Mouse (Mus musculus) testis, adult 2 months (tissue): ENCODE measurements around the gene Ftcd. TPM values are rescaled to one million over a fixed set of nuclear protein-coding genes. Genes with fewer than 3 reads are reported as not detected.

Source experiments
- H3K27ac ChIP-seq: fragments of 200-500 bp; 2 replicates; pipeline ENCODE4 v1.5.1; 2012; ENCODE audit warnings: low read depth, low read length; ENCODE audit not compliant: control insufficient read depth, insufficient read depth
- H3K27me3 ChIP-seq: fragments of 200-500 bp; 2 replicates; pipeline ENCODE4 v1.6.1; 2012; ENCODE audit warnings: mild to moderate bottlenecking, low read length, moderate library complexity; ENCODE audit not compliant: control insufficient read depth, insufficient read depth
- H3K36me3 ChIP-seq: fragments of 200-500 bp; 2 replicates; pipeline ENCODE4 v1.6.1; 2012; ENCODE audit warnings: mild to moderate bottlenecking, low read length; ENCODE audit not compliant: control insufficient read depth, insufficient read depth
- H3K4me1 ChIP-seq: fragments of 200-500 bp; 2 replicates; pipeline ENCODE4 v1.6.1; 2012; ENCODE audit warnings: low read length; ENCODE audit not compliant: control insufficient read depth, insufficient read depth
- H3K4me3 ChIP-seq: fragments of 200-500 bp; 2 replicates; pipeline ENCODE4 v1.5.1; 2012; ENCODE audit warnings: low read depth, mild to moderate bottlenecking, low read length, moderate library complexity, mixed read lengths; ENCODE audit not compliant: control insufficient read depth
- CTCF ChIP-seq: fragments of 200-500 bp; IDR thresholded peaks from 2 replicates; pipeline ENCODE4 v1.5.1; 2012; ENCODE audit warnings: low read depth, mild to moderate bottlenecking, inconsistent platforms, low read length, moderate library complexity; ENCODE audit not compliant: control insufficient read depth, insufficient read depth, insufficient replicate concordance
- POLR2A ChIP-seq: fragments of 200-500 bp; IDR thresholded peaks from 2 replicates; pipeline ENCODE4 v1.6.1; 2012; ENCODE audit warnings: low read depth, mild to moderate bottlenecking, inconsistent platforms, low read length, moderate library complexity; ENCODE audit not compliant: control insufficient read depth
- polyA plus RNA-seq: library from polyadenylated mRNA; depleted of rRNA; stranded (reverse); fragments of >200 nt; gene quantifications from 2 replicates; pipeline ENCODE4 v1.2.3, GENCODE M21; 2012

Gene Ftcd
- polyA plus RNA-seq, 1 experiment, result 0.40 TPM

DNA sequence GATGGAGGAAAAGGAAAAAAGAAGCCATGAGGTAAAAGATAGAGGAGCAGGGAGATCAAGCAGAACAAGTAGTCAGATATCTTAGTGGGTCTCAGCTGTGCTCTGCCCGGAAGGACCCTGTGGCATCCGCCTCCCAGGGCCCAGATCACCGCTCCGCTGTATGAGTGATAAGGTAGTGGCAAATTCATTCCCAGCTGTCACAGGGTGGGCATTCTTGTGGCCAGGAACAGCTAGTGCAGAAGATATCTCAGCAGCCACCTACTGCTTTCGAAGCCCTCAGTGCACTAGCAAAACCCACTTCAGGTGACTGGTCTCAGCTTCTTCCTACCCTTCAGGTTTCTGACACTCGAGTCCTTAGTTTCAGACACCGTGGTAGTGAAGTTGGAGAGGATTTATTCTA lies 37.0 kb downstream of the Ftcd start:
- Histone ChIP-seq H3K36me3 (no peaks in the 10 kb centered on the region), H3K27me3 (no peaks in the 10 kb centered on the region), H3K4me1 (peaks cover 4% of the 10 kb centered on the region), H3K27ac (no peak overlapping the region), H3K4me3 (no peak overlapping the region)
- no peak for TF ChIP-seq POLR2A
- TF ChIP-seq CTCF, result no peak

GRCm38 (mm10) chr10:76622411-76622810 lies 47.0 kb downstream of the Ftcd start:
- no peak overlapping the region for H3K27ac ChIP-seq
- H3K4me3 ChIP-seq, result peak overlapping the region; percentile 64; the same call in 1 of the 2 replicates
- H3K36me3 ChIP-seq, result no peaks in the 10 kb centered on the region
- TF ChIP-seq POLR2A (no peak), CTCF (no peak)
- no peaks in the 10 kb centered on the region for H3K27me3 ChIP-seq
- H3K4me1 ChIP-seq, result peaks cover 3% of the 10 kb centered on the region

DNA sequence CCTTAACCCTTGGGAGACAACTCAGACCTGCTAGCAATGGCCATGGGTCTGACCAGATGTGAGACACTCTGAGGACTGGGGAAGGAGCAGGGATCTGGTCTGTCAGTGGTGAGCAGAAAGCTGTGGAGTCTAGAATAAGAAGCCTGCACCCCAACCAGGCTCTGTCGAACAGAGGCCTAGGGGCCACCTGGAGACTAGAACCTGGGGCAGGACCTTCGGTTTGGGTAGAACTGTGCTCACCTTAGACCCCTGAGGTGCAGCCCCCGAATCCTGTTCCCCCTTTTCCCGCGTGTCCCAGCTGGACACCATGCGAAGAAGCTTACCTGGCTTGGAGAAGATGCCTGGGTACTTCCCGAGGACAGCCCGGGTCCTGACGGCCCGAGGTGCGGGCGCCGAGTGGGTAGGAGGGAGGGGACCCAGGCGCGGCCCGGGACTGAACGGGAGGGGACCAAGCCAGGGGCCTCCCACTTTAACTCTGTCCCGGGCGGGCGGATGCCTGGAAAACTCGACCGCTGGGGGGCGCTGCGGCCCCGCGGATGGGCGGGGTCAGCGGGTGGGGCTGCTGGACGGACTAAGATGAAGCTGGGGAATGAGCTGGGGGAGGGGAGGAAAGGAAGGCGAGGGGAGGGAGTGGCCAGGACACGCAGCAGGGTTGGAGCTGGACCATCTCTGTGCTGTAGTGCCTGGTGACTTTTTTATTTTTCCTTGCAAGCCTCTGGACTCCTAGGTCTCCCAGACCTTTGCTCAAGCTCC lies 47.7 kb downstream of the Ftcd start, which contains the start of gene Col6a2:
Col6a2 (minus strand) TSS at position 703 of the 753 bp plus-strand sequence.
- Histone ChIP-seq H3K27ac (no peak within 1 kb of the TSS), H3K4me1 (peaks cover 3% of the 10 kb centered on the region), H3K36me3 (no peaks in the 10 kb centered on the region), H3K4me3 (peak within 1 kb of the TSS; percentile 64), H3K27me3 (no peaks in the 10 kb centered on the region)
- no peak for TF ChIP-seq POLR2A
- peak; percentile 53 for TF ChIP-seq CTCF

DNA sequence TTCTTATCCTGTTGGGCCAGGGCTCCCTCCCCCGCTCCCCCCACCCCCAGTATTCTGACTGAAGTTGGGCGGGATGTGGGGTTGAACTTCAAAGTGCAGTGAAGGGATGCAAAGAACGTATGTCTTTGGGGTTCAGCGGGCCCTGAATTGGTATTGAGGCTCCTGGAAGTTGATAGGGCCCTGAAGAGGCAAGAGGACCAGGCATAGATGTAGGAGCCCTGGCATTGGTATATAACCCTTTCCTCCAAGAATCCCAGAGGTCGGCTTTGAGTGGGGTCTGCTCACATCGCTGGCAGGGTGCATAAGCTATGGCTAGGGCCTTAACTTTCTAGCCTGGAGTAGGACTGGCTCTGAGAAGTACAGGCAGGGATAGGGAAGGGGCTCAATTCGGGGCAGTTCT lies 48.3 kb downstream of the Ftcd start:
- TF ChIP-seq POLR2A (no peak), CTCF (no peak)
- H3K27ac ChIP-seq, result no peak overlapping the region
- no peak overlapping the region for H3K4me3 ChIP-seq
- H3K4me1 ChIP-seq, result peaks cover 3% of the 10 kb centered on the region
- no peaks in the 10 kb centered on the region for H3K27me3 ChIP-seq
- H3K36me3 ChIP-seq, result no peaks in the 10 kb centered on the region

- Histone ChIP-seq H3K27ac (no peak overlapping the region), H3K4me1 (peaks cover 3% of the 10 kb centered on the region), H3K4me3 (no peak overlapping the region), H3K27me3 (no peaks in the 10 kb centered on the region), H3K36me3 (no peaks in the 10 kb centered on the region)
- TF ChIP-seq CTCF (no peak), POLR2A (no peak)
Measured at GRCm38 (mm10) chr10:76624903-76625302, 49.5 kb downstream of the Ftcd start.

DNA sequence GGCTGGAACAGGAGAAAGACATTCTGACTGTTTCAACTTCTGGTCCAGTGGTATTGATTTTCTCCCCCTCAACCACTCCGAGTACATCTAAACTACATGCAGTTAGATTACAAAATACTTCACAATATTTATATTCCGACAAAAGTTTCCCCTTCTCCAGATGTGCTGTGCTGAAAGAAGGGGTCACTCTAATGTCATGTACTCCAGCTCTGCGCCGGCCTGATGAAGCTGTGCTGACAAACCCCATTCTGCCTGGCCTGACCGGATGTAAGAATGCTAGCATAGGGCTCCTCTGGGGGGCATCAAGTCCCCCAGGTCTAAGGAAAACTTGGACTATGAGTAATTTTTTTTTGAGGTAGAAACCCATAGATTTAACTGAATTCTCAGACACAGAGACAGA lies 52.3 kb downstream of the Ftcd start:
- H3K27me3 ChIP-seq, result no peaks in the 10 kb centered on the region
- no peak overlapping the region for H3K4me3 ChIP-seq
- peaks cover 3% of the 10 kb centered on the region for H3K4me1 ChIP-seq
- H3K36me3 ChIP-seq, result no peaks in the 10 kb centered on the region
- TF ChIP-seq POLR2A (no peak), CTCF (no peak)
- H3K27ac ChIP-seq, result no peak overlapping the region

DNA sequence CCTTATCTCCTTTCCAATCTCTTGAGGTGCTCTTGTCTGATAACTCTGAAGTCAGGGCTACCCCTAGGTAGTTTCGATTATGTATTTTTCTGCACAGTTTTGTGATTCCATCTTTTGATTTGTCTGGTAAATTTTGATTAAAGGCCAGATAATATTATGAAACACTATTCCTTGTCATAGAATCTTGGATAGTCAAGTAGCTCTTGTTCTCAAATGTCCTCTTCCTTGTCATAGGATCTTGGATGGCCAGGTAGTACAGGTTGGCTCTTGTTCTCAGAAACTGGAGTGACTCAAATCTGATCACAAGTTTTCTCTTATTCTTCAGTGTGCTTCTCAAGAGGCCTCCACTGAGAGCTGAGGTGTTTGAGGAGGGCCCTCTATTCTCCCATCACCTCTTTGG lies 55.2 kb downstream of the Ftcd start:
- Histone ChIP-seq H3K4me3 (no peak overlapping the region), H3K27ac (no peak overlapping the region), H3K4me1 (no peaks in the 10 kb centered on the region), H3K27me3 (no peaks in the 10 kb centered on the region), H3K36me3 (no peaks in the 10 kb centered on the region)
- TF ChIP-seq CTCF (no peak), POLR2A (no peak)
